Mouse (Mus musculus) frontal cortex, postnatal 36 days (tissue): ENCODE data around the gene Ankrd28.
"Not testable (repeated sequence)": the region's sequence is repeated elsewhere in the genome, so short reads cannot be mapped to it uniquely, and the experiment has no call there.

Source experiments
- DNase-seq, 2 experiments: peaks; one replicate each; pipeline ENCODE4 v3.0.0; 2022; ENCODE audit warnings: low spot score in 2 of 2

Gene Ankrd28

DNA sequence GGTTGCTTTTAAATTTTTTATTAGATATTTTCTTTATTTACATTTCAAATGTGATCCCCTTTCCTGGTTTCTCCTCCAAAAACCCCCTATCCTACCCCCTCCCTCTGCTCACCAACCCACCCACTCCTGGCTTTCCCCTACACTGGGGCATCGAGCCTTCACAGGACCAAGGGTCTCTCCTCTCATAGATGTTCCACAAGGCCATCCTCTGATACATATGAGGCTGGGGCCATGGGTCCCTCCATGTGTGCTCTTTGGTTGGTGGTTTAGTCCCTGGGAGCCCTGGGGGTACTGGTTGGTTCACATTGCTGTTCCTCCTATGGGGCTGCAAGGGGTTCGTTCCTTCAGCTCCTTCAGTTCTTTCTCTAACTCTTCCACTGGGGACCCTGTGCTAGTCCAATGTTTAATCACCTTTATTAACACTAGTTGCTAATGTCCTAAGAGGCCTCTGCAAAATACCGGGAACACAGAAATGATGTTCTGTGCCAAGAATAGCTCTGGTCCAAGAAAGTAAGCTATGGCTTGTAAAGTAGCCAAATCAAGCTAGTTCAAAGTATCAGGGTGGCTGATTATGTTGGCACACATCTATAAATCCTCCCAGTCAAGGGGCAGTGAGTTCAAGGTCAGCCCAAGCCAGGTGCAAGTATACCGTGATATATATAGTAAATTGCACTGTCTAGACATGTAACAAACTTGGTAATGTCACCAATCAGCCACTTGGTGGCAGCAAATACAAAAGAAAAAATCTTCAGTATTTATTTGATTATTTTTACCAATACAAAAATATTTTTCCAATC is 36.3 kb downstream of the Ankrd28 start:
- DNase-seq: peak in 1 of 2 experiments; percentile 23

DNA sequence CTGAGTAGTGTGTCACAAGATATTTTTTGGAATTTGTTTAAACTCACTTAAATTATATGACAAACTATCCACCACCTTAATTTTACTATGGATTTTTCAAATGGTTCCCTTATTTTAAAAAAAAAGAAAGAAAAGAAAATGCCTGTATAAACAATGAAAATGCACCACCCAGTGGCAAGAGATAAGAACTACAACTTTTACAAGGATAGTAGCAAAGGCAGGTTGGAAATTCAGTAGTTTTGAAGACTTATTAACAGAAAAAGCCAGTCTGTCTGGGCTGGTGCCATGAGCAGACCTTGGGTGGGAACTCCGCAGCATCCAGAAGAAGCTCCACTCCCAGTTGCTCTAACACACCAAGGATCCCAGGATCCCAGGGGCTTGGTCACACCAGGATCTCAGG is 39.7 kb downstream of the Ankrd28 start:
- DNase-seq: no peak

GRCm38 (mm10) chr14:31786906-31787305 is 43.5 kb downstream of the Ankrd28 start:
- DNase-seq: no peak

- no peak for DNase-seq
Measured at GRCm38 (mm10) chr14:31785681-31786080, 44.8 kb downstream of the Ankrd28 start.

- no peak for DNase-seq
Measured at GRCm38 (mm10) chr14:31784975-31785374, 45.5 kb downstream of the Ankrd28 start.

DNA sequence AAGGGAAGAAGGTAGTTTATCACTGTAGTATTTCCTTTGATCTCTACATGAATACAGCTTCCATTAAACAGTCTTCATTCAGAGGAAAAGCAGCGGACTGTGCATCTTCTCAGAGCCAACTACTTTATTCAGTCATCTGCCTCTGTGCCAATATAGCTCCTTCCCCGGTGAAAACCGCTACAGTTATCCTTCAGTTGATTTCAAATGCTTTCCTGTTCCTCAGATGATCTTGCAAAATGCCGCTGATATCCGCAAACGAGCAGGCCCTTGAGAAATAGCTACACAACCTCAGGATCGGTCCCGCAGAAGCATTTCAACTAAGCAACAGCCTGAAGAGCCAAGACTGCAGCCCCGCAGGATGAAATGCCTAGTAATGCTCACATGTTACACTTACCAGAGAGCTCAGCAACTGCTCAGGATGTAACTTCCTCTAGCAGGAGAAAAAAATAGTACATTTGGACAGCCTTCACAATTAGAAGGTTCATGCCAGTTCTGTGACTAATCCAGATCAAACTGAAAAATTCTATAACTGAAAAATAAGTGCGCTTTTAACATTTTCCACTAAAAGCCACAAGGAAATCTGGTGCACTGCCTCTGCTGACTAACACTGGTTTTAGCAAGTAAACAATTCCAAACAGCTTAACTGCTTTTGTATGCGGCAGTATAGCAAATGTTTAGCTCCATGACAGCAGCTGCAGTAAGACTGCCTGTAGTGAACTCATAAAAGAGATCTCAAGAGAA is 49.0 kb downstream of the Ankrd28 start:
- DNase-seq: peak; percentile 57 to 62

GRCm38 (mm10) chr14:31780412-31781233 is 49.8 kb downstream of the Ankrd28 start:
- peak in 1 of 2 experiments; percentile 36 for DNase-seq

DNA sequence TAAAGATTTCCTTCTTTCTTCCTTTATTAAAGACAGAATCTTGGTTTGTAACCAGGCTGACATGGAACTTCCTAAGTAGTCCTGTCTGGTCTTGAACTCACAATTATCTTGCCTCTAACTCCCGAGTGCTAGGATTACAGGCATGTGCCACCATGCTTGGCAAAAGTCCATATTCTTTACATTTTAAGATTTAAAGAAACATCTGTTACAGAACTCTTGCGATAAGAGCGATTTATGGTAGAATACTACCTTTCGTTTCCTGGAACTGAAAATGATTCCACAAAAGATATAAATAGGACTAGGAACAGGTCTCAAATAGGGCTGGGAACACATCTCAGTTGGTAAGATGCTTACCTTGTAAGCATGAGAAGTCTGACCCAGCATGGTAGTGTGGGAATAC is 56.9 kb downstream of the Ankrd28 start:
- DNase-seq: no peak

DNA sequence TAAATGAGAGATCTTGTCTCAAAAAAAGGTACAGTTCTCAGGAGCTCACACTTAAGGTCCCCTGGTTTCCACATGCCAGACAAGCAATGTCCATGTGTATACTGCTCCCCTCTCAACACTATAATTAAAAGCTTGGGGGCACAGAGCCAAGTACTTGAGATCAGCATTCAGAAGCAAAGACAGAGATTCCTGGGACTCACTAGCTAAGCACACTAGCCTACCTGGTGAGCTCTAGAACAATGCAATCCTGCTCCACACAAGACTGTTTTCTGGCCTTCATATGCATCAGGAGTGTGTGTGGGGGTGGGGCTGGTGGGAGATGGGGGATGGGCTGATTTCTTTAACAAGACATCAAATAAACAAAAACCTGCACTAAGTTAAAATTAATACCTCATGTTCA is 58.2 kb downstream of the Ankrd28 start:
- DNase-seq: no peak

DNA sequence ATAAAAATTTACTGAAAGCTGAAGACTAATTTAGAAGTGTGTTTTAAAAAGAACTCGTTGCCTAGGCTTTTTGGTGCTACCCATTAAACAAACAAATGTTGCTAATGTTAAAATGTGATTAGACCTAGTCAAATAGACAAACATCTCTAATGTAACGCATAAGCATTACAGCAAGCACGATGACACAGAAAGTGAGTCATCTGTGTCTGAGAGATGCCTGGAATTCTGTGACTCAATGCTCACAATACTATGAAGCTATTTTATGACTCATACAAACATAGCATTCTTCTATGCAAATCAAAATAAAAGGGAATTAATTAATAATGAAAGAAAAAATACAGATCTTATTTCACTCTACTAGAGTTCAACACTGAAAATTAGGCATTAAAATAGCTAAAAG is 61.9 kb downstream of the Ankrd28 start:
- peak in 1 of 2 experiments; percentile 24 for DNase-seq

DNA sequence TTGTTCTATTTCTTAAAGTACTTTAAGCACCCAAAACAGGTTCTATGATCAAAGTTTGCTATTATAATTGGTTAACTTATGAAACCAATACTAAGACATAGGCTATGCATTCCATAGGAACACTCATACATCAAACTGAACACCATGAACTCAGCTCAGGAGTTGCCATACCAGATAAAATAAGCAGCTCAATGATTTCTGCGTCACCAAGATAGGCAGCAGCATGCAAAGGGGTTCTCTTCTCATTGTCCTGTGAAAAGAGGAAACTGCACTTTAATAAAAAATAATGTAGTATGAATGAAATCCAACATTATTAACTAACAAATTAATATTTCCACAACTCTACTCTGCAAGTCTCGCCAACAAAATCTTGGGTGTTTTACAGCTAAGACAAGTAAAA is 66.4 kb downstream of the Ankrd28 start:
- DNase-seq: no peak

GRCm38 (mm10) chr14:31761727-31762126 is 68.7 kb downstream of the Ankrd28 start:
- DNase-seq: no peak

DNA sequence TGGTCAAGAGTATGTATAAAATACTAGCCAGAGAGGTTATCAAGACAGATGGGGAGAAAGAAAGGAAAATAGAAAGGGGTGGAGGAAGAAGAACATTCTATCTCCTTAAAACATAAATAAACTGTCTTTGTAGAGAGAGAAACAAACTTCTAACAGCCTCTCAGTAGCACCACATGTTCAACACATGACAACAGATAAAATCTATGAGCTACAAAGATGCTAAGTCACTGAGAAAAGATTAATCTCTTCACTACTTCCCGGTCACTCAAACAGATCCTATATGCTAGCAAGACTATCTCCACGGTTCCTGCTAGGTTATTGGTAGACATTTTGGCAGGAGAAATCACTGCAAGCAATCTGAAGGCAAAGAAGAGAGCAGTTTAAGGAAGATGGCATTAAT is 71.3 kb downstream of the Ankrd28 start:
- DNase-seq: no peak

- DNase-seq: not testable (repeated sequence)
Measured at GRCm38 (mm10) chr14:31758410-31758809, 72.0 kb downstream of the Ankrd28 start.

DNA sequence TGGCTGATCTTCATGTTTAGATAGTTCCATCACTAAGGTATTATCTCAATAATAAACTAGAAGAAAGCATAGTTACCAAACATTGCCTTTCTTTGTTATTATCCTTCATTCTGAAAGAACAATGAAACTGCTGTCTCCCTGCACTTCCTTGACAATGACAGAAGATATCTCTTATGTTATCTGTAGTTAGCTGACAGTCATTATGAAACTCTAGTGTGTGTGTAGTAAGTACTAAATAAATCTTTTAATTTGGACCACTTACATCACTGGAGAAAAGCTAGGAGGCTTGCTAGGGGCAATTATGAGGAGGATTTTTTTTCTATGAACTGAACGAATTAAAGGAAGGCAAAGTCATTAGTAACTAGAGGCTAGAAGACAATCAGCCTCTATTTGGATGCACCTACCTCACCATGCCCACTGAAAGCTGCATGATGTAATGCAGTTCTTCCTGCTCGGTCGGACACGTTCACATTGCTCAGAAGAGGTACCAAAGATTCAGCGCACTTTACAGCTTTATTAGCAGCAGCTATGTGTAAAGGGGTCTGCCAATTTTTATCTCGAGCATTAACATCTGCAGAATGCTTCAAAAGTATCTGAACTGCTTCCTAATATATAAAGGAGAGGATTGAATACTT is 82.1 kb downstream of the Ankrd28 start:
- no peak for DNase-seq

GRCm38 (mm10) chr14:31742523-31742922 is 87.9 kb downstream of the Ankrd28 start:
- DNase-seq: no peak

DNA sequence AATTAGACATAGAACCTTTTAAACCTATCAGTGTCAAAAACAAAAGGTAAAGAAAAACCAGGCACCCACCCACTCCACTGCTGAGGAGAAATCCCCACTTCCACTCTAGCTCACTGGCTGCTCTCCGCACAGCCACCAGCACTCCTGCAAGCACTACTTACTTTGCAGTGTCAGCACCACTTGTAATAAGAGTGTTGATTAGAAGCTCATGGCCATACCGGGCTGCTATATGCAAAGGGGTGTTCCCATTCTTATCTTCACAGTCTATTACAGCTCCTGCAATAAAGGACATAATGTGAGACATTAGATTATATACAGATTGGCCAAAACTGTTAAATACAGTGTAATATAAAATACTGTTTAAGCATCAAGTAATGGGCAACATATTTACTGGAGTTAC is 95.6 kb downstream of the Ankrd28 start:
- no peak for DNase-seq

DNA sequence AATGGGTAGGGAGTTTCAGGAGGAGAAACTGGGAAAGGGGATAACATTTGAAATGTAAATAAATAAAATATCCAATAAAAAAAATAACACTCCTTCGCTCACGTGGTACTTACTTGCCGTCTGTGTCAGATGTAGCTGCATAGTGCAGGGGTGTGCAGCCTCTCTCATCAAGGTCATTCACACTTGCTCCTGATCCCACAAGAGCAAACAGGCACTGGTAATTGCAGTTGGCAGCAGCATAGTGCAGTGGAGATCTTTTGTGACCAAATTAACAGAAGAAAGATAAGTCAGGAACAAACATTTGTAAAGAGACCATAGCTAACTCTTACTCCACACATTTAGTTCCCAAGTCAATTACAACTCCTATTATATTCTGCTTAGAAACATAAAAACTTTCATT is 102.9 kb downstream of the Ankrd28 start:
- no peak for DNase-seq

DNA sequence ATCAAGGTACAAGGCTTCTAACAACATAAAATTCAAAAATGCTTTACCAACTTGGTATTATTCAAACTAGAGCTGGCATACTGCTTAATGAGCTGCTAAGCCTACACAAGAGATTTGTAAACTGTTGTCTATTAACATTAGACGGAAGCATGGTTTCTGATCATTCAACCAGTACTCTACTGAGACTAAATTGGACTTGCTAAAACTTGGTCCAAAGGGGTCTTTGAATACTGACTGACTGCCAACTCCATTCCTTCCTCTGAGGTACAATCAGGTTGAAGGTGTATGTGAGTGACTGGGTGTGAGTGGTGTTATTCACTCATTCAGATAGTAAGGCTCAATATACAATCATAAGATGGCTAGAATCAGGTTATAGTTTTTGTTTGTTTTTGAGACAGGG is 107.7 kb downstream of the Ankrd28 start:
- DNase-seq: no peak

DNA sequence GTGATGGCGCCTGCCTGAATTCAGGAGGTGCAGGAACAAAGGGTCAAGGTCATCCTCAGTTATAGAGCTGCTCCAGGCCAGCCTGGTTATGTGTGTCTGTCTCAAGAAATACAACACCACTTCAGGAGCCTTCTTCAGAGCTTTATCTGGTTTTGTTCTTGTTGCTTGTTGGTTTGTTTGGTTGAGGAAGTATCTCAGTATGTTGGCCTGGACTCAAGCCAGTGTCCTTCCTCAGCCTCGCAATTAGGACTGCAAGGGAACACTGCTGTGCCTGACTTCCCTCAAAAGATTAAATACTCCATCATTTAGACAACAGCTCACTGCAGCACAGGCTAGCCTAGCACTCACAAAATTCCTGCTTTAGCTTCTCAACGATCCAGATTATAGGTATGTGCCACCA is 109.2 kb downstream of the Ankrd28 start:
- DNase-seq: no peak

- no peak for DNase-seq
Measured at GRCm38 (mm10) chr14:31718332-31718731, 112.1 kb downstream of the Ankrd28 start.

- no peak for DNase-seq
Measured at GRCm38 (mm10) chr14:31717360-31717759, 113.1 kb downstream of the Ankrd28 start.
